Mouse (Mus musculus) T-cell, adult 2 months (primary cell): Measurements from ENCODE around the gene Ebi3.
"Not testable (repeated sequence)": the region's sequence is repeated elsewhere in the genome, so short reads cannot be mapped to it uniquely, and the experiment has no call there.

Source experiments
- DNase-seq: peaks from one replicate; pipeline ENCODE4 v3.0.0; 2022; ENCODE audit warnings: low spot score

Ebi3 gene

DNA sequence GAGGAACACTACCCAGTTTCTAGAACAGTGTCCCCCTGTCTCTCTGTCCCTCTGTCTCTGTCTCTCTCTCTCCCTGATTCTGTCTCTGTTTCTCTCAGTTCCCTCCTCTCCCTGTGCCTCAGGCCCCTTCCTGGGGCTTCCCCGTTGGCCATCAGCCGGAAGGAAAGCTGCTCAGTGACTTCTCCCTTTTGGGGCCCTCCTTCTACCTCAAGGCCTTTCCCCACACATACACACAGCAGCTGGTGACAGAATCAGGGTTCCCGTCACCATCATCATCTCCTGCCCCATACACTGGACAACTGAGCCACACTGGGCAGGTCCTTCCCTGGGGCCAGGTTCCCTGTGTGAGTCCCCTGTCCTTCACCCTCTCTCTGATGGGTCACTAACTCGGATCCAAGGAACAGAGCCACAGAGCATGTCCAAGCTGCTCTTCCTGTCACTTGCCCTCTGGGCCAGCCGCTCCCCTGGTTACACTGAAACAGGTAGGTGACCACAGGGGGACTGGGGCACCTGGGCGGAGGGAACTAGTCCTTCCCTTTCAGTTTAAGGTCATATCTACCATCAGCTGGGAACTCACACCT lies at the start of gene Ebi3:
TSS of gene Ebi3 (plus strand) at position 194 of the 581 bp plus-strand sequence.
- DNase-seq: no peak

DNA sequence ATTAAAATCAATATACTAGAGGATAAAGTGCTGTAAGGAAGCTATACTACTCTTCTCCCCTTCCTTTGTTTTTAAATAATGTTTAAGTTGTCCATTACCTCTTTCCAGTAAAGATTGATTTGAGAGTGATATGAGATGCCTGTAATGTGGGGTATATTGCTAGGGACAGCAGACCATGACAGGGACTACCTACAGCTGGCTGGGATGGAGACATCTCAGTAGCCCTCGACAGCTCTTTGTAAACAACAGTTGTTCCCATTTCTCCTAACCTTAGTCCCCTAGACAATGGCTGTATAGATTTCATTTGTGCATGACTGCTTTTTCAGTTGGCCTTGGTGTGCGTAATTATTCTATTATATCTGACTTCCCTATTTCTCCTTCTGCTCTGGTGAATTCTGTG lies 49.4 kb upstream of the Ebi3 start:
- no peak for DNase-seq

DNA sequence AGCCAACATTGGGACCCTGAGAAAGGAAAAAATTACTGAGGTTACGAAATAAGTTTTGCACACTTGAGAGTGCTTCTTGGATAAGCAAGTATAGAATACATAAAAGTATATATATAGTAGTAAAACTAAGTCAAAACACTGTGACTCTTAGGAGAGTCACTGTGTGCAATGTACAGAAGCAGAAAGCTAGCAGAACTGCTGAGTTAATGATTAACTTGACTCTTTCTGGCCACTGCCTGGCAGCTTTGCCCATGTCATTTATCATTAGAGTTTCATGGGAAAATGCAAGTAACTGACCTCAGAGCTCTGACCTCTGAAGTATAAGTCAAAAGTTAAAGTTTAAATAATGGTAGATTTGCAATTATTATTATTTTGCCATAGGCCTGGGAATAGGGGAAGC lies 48.8 kb upstream of the Ebi3 start:
- DNase-seq: no peak

- DNase-seq: no peak
Observed at GRCm38 (mm10) chr17:55904131-55904530, 48.3 kb upstream of the Ebi3 start.

DNA sequence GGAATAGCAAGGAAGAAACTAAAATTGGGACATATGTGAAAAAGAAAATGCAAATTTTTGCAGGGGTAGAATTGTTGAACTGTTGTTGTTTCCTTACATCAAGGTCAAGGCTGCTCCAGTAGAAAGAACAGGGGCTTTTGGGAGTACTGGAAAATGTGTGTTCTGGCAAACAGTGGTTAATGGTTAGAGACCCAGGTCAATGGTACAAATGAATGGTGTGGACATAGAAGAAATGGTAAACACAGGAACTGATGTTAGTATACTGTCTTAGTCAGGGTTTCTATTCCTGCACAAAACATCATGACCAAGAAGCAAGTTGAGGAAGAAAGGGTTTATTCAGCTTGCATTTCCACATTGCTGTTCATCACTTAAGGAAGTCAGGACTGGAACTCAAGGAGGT lies 45.8 kb upstream of the Ebi3 start:
- DNase-seq: no peak

DNA sequence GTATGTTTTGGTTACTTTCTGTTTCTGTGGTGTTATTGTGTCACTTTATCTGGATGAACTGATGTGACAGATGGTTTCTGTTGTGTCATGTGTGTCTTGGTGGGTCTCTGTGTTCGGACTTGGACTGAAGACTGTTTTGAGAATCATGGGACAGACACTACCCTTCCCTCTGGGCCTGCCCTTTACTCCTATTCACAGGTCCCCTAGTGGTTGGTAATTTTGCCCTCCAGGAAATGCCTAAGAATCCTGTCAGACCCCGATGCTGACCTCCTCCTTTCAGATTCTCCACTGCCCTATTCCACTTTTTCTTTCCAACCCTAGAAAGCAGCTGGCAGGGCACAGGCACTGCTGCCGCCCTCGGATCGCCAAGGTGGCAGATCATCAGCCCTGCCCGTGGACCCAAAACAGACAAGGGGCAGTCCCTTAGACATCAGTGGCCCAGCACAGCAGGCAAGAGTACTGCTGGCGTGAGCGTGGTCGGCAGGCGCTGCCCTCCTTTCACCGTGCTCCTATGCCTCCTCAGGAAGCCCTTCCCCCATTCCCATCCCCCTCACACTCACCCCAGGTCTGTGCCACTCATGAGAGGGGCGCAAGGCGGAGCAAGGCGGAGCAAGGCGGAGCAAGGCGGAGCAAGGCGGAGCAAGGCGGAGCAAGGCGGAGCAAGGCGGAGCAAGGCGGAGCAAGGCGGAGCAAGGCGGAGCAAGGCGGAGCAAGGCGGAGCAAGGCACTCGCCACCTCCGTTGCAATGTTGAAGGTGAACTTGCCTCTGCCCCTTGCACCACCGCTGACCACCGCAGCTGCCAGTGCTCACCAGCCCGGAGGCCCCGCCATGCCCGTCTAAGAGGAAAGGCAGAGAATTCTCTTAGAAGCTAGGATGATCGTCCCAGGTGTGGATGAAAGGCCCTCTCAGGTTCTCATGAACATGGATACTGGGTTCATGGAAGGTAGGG lies 20.6 kb upstream of the Ebi3 start:
- DNase-seq: peak; percentile 50

- DNase-seq: no peak
Observed at GRCm38 (mm10) chr17:55932635-55933034, 19.8 kb upstream of the Ebi3 start.

DNA sequence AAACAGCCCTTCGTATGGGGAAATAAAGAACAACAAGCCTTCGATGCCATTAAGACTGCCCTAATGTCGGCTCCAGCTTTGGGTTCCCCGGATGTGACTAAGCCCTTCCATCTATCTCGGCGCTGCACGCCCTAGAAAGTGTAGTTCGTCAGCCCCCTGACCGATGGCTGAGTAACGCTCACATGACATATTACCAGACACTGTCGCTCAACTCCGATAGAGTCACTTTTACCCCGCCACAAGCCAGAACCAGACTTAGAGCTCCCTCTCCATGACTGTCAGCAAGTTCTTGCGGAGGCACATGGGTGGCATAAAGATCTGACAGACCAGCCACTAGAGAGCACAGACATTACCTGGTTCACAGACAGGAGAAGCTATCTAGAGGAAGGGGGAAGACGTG lies 19.2 kb upstream of the Ebi3 start:
- no peak for DNase-seq

GRCm38 (mm10) chr17:55944387-55944865 lies 8.0 kb upstream of the Ebi3 start:
- DNase-seq: not testable (repeated sequence)

DNA sequence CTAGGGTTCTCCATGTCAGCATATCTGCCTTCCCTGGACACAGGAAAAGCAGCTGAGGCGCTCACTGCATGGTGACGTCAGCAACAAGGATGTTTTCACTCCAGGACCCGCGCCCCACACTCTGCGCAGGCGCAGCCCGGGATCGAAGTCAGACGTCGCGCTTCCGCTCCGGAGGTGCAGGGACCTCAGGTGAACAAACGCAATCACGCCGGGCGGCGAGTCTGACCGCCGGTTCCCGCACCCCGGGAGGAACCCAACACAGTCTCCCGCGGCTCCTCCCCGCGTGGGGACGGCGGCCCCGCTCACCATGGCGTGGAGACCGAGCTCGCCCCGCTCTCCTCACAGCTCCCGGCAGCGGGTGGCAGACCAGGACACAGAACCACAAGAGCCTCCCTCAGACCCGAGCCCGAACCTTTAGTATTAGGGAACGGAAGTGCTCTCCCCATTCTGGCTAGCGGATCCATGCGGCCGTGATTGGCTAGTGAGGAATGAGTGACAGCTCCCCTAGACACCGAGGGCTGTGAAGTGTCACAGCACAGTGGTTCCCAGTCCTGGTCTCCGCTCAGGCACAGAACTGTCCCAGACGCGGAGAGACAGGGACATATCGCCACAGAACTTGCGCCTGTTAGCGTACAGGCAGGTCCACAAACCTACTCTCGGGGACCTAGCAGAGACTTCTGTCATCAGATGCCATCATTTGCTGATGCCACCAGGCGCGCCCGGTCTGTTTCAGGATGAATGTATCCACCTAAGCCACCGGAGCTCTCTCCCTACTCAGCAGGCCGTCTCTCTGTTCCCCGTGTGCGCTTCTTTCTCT lies 7.4 kb upstream of the Ebi3 start:
- peak; percentile 88 for DNase-seq

DNA sequence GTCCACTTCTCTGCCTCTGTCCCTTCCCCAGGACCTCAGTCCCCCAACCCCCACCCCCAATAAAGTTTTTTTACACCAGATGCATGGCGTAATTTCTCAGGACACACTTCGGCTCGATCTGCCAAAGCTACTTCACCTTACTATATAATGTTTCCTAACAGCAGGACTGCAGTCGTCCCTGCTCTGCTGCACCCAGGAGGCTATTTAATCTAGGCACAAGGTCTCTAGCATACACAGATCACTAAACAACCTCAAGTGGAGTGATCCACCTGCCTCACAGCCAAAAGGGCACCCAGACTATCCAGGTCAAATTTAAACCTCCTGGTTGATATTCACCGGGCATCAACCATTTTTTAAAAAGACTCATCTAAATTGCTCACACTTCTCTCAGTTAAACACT lies 6.7 kb upstream of the Ebi3 start:
- no peak for DNase-seq

- DNase-seq: no peak
Observed at GRCm38 (mm10) chr17:55948647-55949046, 3.8 kb upstream of the Ebi3 start.

DNA sequence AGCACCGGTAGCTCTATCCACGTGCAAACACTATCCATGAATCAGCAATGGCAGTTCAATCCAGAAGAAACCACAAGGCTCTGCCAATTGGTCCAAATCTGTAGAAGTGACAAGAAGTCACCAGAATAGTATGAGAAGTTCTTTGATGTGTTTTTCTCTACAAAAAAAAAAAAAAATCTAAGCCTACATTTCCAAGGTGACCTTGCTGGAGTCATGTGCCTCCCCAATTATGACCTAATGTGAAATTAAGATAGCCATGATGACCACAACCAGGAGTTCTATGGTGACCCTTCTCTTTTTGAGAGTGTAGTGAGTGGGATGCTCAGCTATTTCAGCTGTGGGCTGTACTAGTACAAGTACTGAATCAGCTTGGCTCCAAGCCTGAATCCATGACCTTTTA lies 3.0 kb upstream of the Ebi3 start, which contains the start of gene Zfp119b:
TSS of gene Zfp119b (minus strand) at position 101 of the 400 bp plus-strand sequence.
- DNase-seq: no peak

DNA sequence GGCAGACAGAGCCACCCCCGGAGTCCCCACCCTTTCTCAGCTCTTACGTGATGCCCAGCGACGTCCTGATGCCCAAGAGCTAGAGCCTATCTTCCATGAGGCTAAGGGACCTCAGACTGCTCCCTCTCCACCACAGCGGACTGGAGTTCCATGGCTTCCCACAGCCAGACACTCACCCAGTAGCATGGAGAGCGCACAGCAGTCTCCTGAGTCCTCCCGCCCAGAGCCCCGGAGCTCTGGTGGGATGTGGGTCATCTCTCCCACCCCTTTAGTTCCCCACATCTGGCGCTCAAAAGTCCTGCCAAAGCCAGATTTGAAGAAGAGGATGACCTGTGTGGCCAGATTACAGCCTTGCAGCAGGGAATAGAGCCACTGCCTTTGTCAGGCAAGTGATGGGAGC lies 1.8 kb upstream of the Ebi3 start:
- DNase-seq: no peak

- DNase-seq: no peak
Observed at GRCm38 (mm10) chr17:55952041-55952440, 399 bp upstream of the Ebi3 start.

- no peak for DNase-seq
Observed at GRCm38 (mm10) chr17:55953751-55954150, 1.3 kb downstream of the Ebi3 start.

DNA sequence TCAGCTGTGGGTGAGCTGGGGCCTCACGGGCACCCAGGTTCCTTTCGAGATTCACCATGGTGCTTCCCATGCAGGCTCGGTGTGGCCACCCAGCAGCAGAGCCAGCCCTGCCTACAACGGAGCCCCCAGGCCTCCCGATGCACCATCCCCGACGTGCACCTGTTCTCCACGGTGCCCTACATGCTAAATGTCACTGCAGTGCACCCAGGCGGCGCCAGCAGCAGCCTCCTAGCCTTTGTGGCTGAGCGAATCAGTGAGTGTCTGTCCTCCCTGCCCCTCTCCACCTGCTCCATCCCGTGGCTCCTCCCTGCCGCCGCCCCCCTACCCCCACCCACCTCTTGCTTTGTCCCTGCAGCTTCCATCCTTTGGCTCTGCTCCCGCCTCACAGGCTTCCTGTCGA lies 1.8 kb downstream of the Ebi3 start:
- DNase-seq: no peak

DNA sequence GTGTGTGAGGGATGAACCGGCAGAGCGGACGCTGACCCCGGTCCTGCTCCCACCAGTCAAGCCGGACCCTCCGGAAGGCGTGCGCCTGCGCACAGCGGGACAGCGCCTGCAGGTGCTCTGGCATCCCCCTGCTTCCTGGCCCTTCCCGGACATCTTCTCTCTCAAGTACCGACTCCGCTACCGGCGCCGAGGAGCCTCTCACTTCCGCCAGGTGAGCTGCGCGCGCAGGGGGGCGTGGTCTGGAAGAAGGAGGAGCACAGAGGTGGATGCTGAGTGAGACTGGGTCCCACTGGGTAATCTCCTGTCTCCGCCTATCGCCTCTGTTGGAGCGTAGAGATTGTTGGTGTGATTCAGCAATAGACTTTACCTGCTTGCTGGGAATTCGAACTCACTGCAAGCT lies 3.7 kb downstream of the Ebi3 start:
- DNase-seq: peak; percentile 54

- DNase-seq: no peak
Observed at GRCm38 (mm10) chr17:55956591-55956990, 4.2 kb downstream of the Ebi3 start.

DNA sequence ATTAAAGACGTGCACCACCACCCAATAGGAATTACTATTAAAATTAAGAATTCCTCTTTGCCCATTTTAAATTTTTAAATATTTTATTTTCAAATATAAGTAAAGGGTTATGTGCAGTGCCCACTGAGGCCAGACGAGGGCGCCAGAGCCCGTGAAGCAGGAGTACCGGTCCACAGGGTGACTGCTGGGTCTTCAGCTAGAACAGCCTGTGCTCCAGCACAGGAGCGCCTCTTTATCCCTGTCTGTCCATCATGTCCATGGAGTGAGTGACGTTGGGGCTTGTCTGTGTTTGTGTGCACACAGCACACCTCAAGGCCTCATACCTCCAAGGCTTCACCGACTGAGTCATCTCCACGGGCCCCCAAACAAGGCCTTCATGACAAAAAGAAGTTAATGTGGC lies 4.7 kb downstream of the Ebi3 start:
- peak; percentile 62 for DNase-seq

GRCm38 (mm10) chr17:55957726-55958583 lies 5.5 kb downstream of the Ebi3 start:
- DNase-seq: no peak

GRCm38 (mm10) chr17:55958584-55958886 lies 6.1 kb downstream of the Ebi3 start:
- no peak for DNase-seq
